Mouse (Mus musculus) liver, embryonic 13.5 days (tissue): ENCODE data around the gene Rfx8. TPM values are rescaled to one million over a fixed set of nuclear protein-coding genes. Genes with fewer than 3 reads are reported as not detected.

Experiments used
- ATAC-seq: fragments of 200-750 bp; cut with Nextera tagmentation; 2 replicates; pipeline ENCODE4 v1.8.0; 2017; ENCODE audit warnings: low read depth, mild to moderate bottlenecking, moderate number of reproducible peaks, moderate library complexity
- DNase-seq: peaks from one replicate; pipeline ENCODE4 v3.0.0; 2022
- H3K27ac ChIP-seq: fragments of 300-500 bp; sonication (generic); 2 replicates; pipeline ENCODE4 v1.5.1; 2015; ENCODE audit warnings: moderate library complexity, mild to moderate bottlenecking, inconsistent platforms
- H3K27me3 ChIP-seq: fragments of 300-500 bp; sonication (generic); 2 replicates; pipeline ENCODE4 v1.6.1; 2015; ENCODE audit warnings: mild to moderate bottlenecking, inconsistent platforms
- H3K36me3 ChIP-seq: fragments of 300-500 bp; sonication (generic); 2 replicates; pipeline ENCODE4 v1.6.1; 2015; ENCODE audit warnings: mild to moderate bottlenecking, inconsistent platforms
- H3K4me1 ChIP-seq: fragments of 300-500 bp; sonication (generic); replicated peaks from 2 replicates; pipeline ENCODE4 v1.6.1; 2015; ENCODE audit warnings: inconsistent platforms
- H3K4me2 ChIP-seq: fragments of 300-500 bp; sonication (generic); 2 replicates; pipeline ENCODE4 v1.6.1; 2015; ENCODE audit warnings: inconsistent platforms, mild to moderate bottlenecking, moderate library complexity
- H3K4me3 ChIP-seq: fragments of 300-500 bp; sonication (generic); replicated peaks from 2 replicates; pipeline ENCODE4 v1.5.1; 2015; ENCODE audit warnings: mild to moderate bottlenecking, inconsistent platforms
- H3K9ac ChIP-seq: fragments of 300-500 bp; sonication (generic); 2 replicates; pipeline ENCODE4 v1.6.1; 2015; ENCODE audit warnings: mild to moderate bottlenecking, inconsistent platforms
- H3K9me3 ChIP-seq: fragments of 300-500 bp; sonication (generic); replicated peaks from 2 replicates; pipeline ENCODE4 v1.6.1; 2016; ENCODE audit warnings: inconsistent platforms
- WGBS: fragments of 180-500 bp; shearing (Covaris S2); methylation state at CpG from one replicate; pipeline ENCODE4 v1.1.7; 2015; ENCODE audit not compliant: insufficient replicate concordance; 5-methylcytosine and 5-hydroxymethylcytosine counted together
- polyA plus RNA-seq: library from polyadenylated mRNA; unstranded; fragments of >200 nt; fragmentation: Nextera tagmentation; extraction: Ambion mirVana; gene quantifications from 2 replicates; pipeline ENCODE4 v1.2.1, GENCODE M21; 2015

Gene Rfx8
- polyA plus RNA-seq, 1 experiment from 2014 or later = 0.06 TPM

DNA sequence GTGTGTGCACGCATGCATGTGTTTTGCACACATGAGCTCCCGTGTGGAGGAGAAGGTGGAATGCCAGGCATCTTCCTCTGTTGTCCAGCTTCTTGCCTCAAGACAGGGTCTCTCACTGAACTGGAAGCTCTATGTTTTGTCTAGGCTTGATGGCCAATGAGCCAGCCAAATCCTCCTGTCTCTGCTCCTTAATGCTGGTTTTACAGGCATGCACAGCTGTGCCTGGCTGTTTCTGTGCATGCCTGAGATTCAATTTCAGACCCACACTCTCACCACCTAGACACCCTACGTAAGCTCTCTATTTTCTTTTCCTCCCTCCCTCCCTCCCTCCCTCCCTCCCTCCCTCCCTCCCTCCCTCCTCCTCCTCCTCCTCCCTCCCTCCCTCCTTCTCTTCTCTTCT lies 28.8 kb downstream of the Rfx8 start:
- H3K4me2 ChIP-seq = no peak overlapping the region
- ATAC-seq (no peak), DNase-seq (no peak)
- H3K9me3 ChIP-seq = no peaks in the 10 kb centered on the region
- no peaks in the 10 kb centered on the region for H3K27me3 ChIP-seq
- H3K27ac ChIP-seq = no peak overlapping the region
- H3K9ac ChIP-seq = no peak overlapping the region
- no peak overlapping the region for H3K4me3 ChIP-seq
- H3K4me1 ChIP-seq = no peaks in the 10 kb centered on the region; the same call in 1 of the 2 replicates
- no peaks in the 10 kb centered on the region for H3K36me3 ChIP-seq
- WGBS = 67% methylated on average over 3 of the region's 3 CpGs

DNA sequence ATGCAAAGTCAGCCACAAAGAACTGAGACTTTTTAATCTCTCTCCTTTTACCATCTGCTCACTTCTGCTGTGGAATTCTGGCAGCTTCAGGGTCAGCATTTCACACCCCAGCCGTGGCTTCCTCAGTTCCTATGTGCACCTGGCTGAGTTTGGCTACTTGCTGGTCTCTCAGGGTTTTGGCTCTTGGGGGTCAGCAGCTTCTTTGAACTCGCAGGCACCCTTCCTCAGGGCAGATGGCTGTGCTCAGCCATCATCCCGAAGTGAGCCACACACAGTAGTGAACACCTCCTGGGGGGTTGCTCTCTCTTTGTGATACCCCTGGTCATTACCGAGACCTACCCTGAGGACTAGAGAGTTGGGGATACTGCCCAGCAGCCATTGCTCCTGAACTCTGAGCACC lies 29.7 kb downstream of the Rfx8 start:
- 53% methylated on average over 4 of the region's 4 CpGs for WGBS
- Histone ChIP-seq H3K9me3 (no peaks in the 10 kb centered on the region), H3K36me3 (no peaks in the 10 kb centered on the region), H3K4me2 (no peak overlapping the region), H3K27ac (no peak overlapping the region), H3K27me3 (no peaks in the 10 kb centered on the region), H3K9ac (no peak overlapping the region), H3K4me1 (no peaks in the 10 kb centered on the region; the same call in 1 of the 2 replicates), H3K4me3 (no peak overlapping the region)
- ATAC-seq (no peak), DNase-seq (no peak)

DNA sequence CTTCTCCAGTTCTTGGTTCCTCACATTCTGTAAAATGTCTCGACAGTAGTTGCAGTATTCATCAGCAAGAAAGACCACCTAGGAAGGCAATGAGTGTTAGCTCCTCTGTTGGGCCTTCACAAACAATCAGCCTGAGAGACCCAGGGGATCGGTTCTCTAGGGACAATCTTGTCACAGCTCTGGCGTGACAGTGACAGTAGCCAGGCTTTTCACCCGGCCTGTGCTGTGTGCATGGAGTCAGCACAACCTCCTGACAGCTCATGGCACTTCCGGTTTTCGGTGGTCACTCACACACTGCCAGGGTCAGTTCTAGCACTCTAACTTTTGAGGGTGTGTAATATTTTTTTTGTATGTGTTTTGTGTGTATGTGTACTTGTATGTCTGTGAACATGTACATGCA lies 32.2 kb downstream of the Rfx8 start:
- Histone ChIP-seq H3K9me3 (no peaks in the 10 kb centered on the region), H3K4me1 (no peaks in the 10 kb centered on the region), H3K36me3 (no peaks in the 10 kb centered on the region), H3K27me3 (no peaks in the 10 kb centered on the region), H3K27ac (no peak overlapping the region), H3K9ac (no peak overlapping the region), H3K4me3 (no peak overlapping the region), H3K4me2 (no peak overlapping the region)
- WGBS = 47% methylated on average over 6 of the region's 6 CpGs
- DNase-seq = no peak
- no peak for ATAC-seq

DNA sequence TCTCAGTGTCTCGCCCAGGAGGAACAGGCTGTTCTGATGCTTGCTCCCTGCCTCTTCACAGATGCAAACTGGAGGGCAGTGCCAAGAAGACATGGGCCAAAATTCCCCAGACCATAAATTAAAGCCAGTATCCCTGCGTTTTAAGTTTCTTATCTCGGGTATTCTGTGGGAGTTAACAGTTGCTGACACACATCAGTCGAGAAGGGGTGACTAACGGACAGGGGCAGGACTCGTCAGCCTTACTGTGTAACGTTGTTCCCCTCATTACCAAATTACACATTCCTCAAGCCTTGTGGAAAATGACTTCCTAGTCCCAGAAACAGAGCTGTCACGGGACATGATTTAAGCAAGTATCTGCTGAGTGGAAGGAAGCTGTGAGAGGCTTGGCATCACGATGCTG lies 33.5 kb downstream of the Rfx8 start:
- Histone ChIP-seq H3K36me3 (no peaks in the 10 kb centered on the region), H3K4me2 (no peak overlapping the region), H3K4me3 (no peak overlapping the region), H3K27me3 (no peaks in the 10 kb centered on the region), H3K27ac (no peak overlapping the region), H3K4me1 (no peaks in the 10 kb centered on the region), H3K9me3 (no peaks in the 10 kb centered on the region), H3K9ac (no peak overlapping the region)
- DNase-seq (no peak), ATAC-seq (no peak)
- WGBS = 48% methylated on average over 9 of the region's 9 CpGs

DNA sequence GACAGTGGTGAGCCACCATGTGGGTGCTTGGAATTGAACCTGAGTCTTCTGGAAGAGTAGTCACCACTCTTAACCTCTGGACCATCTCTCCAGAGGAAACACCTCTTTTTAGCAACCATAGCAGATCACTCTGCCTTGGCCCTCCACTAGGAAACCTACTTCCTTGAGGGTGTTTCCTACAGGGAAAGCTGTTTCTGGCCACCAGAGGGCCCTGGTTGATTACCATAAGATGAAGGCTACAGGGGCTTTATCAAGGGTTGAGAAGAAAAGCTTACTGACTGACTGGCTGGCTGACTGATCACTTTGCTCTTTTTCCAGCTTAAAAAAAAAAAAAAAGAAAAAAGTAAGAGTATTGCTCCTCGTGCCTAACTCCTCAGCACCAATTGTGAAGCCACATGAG lies 35.0 kb downstream of the Rfx8 start:
- 3% methylated on average over 1 of the region's 1 CpGs for WGBS
- Histone ChIP-seq H3K27ac (no peak overlapping the region), H3K9me3 (no peaks in the 10 kb centered on the region), H3K4me2 (no peak overlapping the region), H3K36me3 (no peaks in the 10 kb centered on the region), H3K4me1 (no peaks in the 10 kb centered on the region), H3K9ac (no peak overlapping the region), H3K27me3 (no peaks in the 10 kb centered on the region), H3K4me3 (no peak overlapping the region)
- peak; percentile 8 for DNase-seq
- ATAC-seq = no peak

DNA sequence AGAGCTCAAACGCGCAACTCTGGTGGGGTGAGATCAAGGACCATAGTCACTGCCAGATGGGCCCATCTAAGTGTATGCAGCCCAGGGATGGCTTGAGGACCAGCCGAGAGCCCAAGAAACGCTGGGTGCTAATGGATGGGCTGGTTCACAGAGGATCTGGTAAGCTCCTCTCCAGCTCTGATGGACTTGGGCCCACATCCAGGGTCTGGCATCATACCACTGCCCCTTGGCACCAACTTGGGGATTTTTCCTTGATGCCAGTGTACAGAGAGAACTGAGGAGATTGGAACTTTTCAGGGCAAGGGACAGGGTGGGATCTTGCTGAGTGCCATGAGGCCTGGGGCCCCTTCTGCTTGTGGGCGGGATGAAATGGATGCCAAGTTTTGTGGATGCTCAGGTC lies 39.2 kb downstream of the Rfx8 start:
- Histone ChIP-seq H3K9me3 (no peaks in the 10 kb centered on the region), H3K4me2 (no peak overlapping the region), H3K36me3 (no peaks in the 10 kb centered on the region), H3K4me1 (no peaks in the 10 kb centered on the region), H3K9ac (no peak overlapping the region), H3K4me3 (no peak overlapping the region), H3K27ac (no peak overlapping the region), H3K27me3 (no peaks in the 10 kb centered on the region)
- no peak for DNase-seq
- ATAC-seq = no peak
- 76% methylated on average over 5 of the region's 5 CpGs for WGBS

DNA sequence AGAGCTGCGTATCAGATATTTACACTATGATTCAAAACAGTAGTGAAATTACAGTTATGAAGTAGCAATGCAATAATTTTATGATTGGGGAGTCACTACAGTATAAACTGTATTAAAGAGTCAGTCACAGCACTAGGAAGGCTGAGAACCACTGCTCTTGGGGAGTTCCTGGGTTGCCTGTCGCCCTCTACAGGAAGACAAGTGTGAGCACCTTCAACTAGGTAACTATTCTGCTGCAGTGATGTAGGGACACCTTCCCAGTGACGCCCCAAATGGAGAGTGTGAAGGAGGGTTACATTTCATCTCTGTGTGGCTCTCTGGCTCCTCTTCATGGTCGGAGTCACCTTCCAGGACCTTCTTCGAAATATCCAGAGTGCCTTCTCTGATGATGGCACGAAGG lies 40.3 kb downstream of the Rfx8 start:
- no peaks in the 10 kb centered on the region for H3K27me3 ChIP-seq
- no peak overlapping the region for H3K27ac ChIP-seq
- H3K4me3 ChIP-seq = no peak overlapping the region
- no peaks in the 10 kb centered on the region for H3K36me3 ChIP-seq
- WGBS = 53% methylated on average over 6 of the region's 6 CpGs
- H3K9ac ChIP-seq = no peak overlapping the region
- no peaks in the 10 kb centered on the region for H3K4me1 ChIP-seq
- no peak for DNase-seq
- no peaks in the 10 kb centered on the region for H3K9me3 ChIP-seq
- no peak overlapping the region for H3K4me2 ChIP-seq
- no peak for ATAC-seq

DNA sequence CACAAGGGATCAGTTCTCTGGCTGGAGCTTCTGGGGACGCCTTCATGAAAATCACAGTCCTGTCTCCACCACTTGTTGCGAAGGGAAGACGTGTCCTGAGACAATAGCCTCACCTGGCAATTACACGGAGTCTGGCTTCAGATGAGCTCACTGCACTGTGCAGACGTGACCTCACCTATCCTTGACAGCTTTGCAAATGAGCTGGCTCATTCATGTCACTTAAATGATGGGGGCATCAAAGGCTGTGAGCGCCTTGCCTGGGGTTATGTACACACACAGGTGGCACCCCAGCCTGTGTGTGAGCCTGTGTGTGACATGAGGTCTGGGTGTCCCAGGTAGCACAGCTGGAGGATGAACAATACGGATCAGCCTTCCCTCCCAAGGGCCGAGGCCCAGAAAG lies 41.9 kb downstream of the Rfx8 start:
- H3K27me3 ChIP-seq = no peaks in the 10 kb centered on the region
- no peak overlapping the region for H3K27ac ChIP-seq
- no peak overlapping the region for H3K4me2 ChIP-seq
- H3K4me1 ChIP-seq = no peaks in the 10 kb centered on the region
- ATAC-seq (no peak), DNase-seq (no peak)
- no peaks in the 10 kb centered on the region for H3K9me3 ChIP-seq
- H3K9ac ChIP-seq = no peak overlapping the region
- WGBS = 53% methylated on average over 8 of the region's 8 CpGs
- H3K36me3 ChIP-seq = no peaks in the 10 kb centered on the region
- no peak overlapping the region for H3K4me3 ChIP-seq

DNA sequence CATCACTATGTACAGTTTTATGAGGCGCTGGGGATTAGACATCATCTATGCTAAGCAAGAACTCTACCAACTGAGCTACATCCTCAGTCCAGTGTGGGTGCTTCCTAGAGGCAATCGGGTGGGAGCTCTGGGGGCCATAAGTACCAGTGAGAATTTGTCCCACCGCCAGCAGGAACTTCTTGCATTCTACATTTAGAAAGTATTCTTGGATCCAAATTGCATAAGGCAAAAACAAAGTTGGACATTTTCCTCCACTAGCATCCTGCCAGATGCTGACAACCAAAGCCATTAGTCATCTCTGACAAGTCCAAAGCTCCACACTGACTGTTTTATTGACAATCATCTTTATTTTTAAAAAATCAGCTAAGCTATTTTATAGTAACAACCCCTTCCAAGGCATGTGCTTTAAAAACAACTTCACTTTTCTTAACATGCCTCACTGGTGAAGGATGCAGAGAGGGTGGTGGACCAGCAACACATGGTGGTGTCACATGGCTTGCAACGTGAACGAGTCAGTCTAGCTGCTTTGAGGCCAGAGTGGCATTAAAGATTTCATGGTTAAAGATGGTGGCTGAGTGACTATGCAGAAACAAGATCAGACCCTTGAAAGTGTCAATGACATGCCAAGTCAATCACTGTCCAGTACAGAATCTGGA lies 44.4 kb downstream of the Rfx8 start:
- no peaks in the 10 kb centered on the region for H3K36me3 ChIP-seq
- no peak overlapping the region for H3K27ac ChIP-seq
- no peak overlapping the region for H3K4me2 ChIP-seq
- H3K9me3 ChIP-seq = no peaks in the 10 kb centered on the region
- DNase-seq = no peak
- H3K4me1 ChIP-seq = no peaks in the 10 kb centered on the region
- H3K4me3 ChIP-seq = no peak overlapping the region
- 68% methylated on average over 5 of the region's 5 CpGs for WGBS
- ATAC-seq = no peak
- H3K9ac ChIP-seq = no peak overlapping the region
- H3K27me3 ChIP-seq = no peaks in the 10 kb centered on the region

DNA sequence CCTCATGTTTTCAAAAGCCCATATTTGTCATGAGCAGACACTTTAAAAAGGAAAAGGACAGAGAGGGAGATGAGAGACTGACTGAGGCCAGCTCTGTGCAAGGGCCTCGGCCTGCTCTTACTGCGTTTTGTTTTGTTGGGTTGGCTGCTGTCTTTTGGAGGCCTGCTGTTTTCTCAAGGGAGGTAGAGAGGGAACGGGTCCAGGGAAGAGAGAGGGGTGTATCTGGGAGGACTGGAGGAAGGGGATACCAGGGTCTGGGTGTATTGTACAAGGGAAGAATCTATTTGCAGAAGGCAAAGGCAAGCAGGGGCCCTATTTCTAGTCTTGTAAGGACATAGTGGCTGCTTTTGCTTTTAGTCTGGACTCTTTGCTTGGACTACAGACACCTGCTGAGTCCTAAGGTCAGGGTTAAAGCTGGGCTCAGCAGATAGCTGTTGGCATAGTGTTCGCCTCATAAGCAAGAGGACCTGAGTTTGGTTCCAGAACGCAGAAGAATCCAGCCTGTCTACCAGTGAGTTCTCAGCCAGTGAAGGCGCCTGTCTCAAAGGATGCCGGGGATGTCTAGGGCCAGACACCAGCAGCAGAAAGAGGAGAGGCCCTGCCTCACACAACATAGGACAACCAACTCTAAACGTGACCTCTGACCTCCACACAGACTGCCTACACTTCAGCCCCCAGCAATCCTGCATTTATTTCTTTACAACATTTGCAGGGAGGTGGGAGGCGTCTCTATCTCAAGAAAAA lies 48.3 kb downstream of the Rfx8 start:
- H3K36me3 ChIP-seq = no peaks in the 10 kb centered on the region
- H3K9me3 ChIP-seq = no peaks in the 10 kb centered on the region
- H3K27ac ChIP-seq = no peak overlapping the region
- no peak for ATAC-seq
- H3K4me1 ChIP-seq = no peaks in the 10 kb centered on the region
- no peaks in the 10 kb centered on the region for H3K27me3 ChIP-seq
- DNase-seq = no peak
- no peak overlapping the region for H3K9ac ChIP-seq
- H3K4me3 ChIP-seq = no peak overlapping the region
- WGBS = 57% methylated on average over 9 of the region's 9 CpGs
- H3K4me2 ChIP-seq = no peak overlapping the region

DNA sequence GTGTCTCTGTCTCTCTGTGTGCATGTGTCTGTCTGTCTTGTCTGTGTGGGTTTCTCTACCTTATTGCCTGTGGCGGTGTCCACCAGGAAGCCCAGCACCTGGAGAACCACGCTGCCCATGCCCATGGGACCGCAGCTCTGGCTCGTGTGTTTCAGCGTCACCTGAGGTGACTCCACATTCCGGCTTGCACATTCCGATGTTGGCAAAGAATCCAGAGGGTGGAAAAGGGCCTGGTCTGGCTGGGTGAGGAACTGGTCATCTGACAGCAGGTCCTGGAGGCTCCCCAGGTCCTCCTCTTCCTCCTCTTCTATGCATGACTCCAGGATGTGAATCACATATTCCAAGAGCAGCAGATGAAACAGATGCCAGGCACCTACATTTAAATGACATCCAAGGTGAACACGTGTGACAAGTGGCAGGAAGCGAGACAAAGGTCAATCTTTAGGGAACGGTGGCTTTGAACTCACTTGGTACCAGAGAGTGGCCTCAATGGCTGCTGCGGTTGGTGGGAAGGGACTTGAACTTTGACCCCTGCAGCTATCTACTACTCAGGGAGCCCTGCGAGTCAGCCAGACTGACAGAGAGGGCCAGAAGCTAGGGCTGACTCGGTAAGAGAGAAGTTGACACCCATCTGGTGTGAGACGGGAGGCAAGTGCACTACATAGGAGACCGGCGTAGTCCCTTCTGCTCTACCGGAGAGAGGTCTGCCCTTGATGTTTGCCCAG lies 50.4 kb downstream of the Rfx8 start:
- H3K4me3 ChIP-seq = no peak overlapping the region
- 77% methylated on average over 17 of the region's 17 CpGs for WGBS
- no peaks in the 10 kb centered on the region for H3K36me3 ChIP-seq
- H3K27ac ChIP-seq = no peak overlapping the region
- DNase-seq = no peak
- H3K4me1 ChIP-seq = no peaks in the 10 kb centered on the region
- ATAC-seq = no peak
- no peak overlapping the region for H3K4me2 ChIP-seq
- H3K9ac ChIP-seq = no peak overlapping the region
- H3K27me3 ChIP-seq = no peaks in the 10 kb centered on the region
- H3K9me3 ChIP-seq = no peaks in the 10 kb centered on the region
